Mouse (Mus musculus): ENCODE results near the gene Paxx. TPM values are rescaled to one million over a fixed set of nuclear protein-coding genes. Genes with fewer than 3 reads are reported as not detected.

Gene Paxx
- total RNA-seq (2021), result 10 to 100 TPM; 32.3 to 34.2 TPM
- long read RNA-seq, experiment 1, transcript Paxx-201 (7 exons, 981 nt), result minor isoform, 5 of 29 reads
- long read RNA-seq, experiment 1, transcript Paxx-204 (6 exons, 917 nt), result major isoform, 10 of 29 reads
- long read RNA-seq, experiment 1, partial matches to known transcripts, result 4 of 29 reads
- long read RNA-seq, experiment 1, other reads (novel, unspliced or antisense), result 10 of 29 reads
- long read RNA-seq, experiment 2, transcript Paxx-204 (6 exons, 917 nt), result major isoform, 6 of 18 reads
- long read RNA-seq, experiment 2, partial matches to known transcripts, result 3 of 18 reads
- long read RNA-seq, experiment 2, other reads (novel, unspliced or antisense), result 8 of 18 reads

GRCm38 (mm10) chr2:25460551-25461309 lies at the start of gene Paxx:
Gene Paxx (minus strand): TSS chr2:25461094.
- DNase-seq, result peak; percentile 93

GRCm38 (mm10) chr2:25509912-25510311 lies 49.0 kb upstream of the Paxx start:
- DNase-seq, result no peak

GRCm38 (mm10) chr2:25506964-25507363 lies 46.1 kb upstream of the Paxx start:
- DNase-seq, result peak in 1 of 2 experiments; percentile 44

GRCm38 (mm10) chr2:25505860-25506259 lies 45.0 kb upstream of the Paxx start:
- no peak for DNase-seq

- no peak for DNase-seq
Measured at GRCm38 (mm10) chr2:25505000-25505399, 44.1 kb upstream of the Paxx start.

- no peak for DNase-seq
Measured at GRCm38 (mm10) chr2:25504538-25504937, 43.6 kb upstream of the Paxx start.

GRCm38 (mm10) chr2:25502726-25503125 lies 41.8 kb upstream of the Paxx start:
- no peak for DNase-seq

- no peak for DNase-seq
Measured at GRCm38 (mm10) chr2:25501593-25502486, 40.9 kb upstream of the Paxx start, which contains the start of gene C8g. Gene C8g (minus strand): TSS chr2:25501719.

GRCm38 (mm10) chr2:25500576-25501405 lies 39.9 kb upstream of the Paxx start, which contains the start of gene Fbxw5:
Gene Fbxw5 (plus strand): TSS chr2:25500750.
- DNase-seq, result peak; percentile 89

- DNase-seq, result no peak
Measured at GRCm38 (mm10) chr2:25500071-25500575, 39.2 kb upstream of the Paxx start.

GRCm38 (mm10) chr2:25498622-25499478 lies 38.0 kb upstream of the Paxx start:
- DNase-seq, result peak in 1 of 2 experiments; percentile 20

GRCm38 (mm10) chr2:25497846-25498575 lies 37.1 kb upstream of the Paxx start:
- no peak for DNase-seq

GRCm38 (mm10) chr2:25496462-25496861 lies 35.6 kb upstream of the Paxx start:
- no peak for DNase-seq

- DNase-seq, result no peak
Measured at GRCm38 (mm10) chr2:25493476-25493961, 32.6 kb upstream of the Paxx start, which contains the start of gene Lcn12. Gene Lcn12 (minus strand): TSS chr2:25493911.

GRCm38 (mm10) chr2:25492988-25493387 lies 32.1 kb upstream of the Paxx start:
- DNase-seq, result no peak

- peak; percentile 71 to 75 for DNase-seq
Measured at GRCm38 (mm10) chr2:25488671-25489068, 27.8 kb upstream of the Paxx start.

- no peak for DNase-seq
Measured at GRCm38 (mm10) chr2:25487965-25488670, 27.2 kb upstream of the Paxx start.

GRCm38 (mm10) chr2:25484901-25485647 lies 24.2 kb upstream of the Paxx start:
- DNase-seq, result no peak
